Mouse (Mus musculus) lung, postnatal 4 days (tissue): ENCODE measurements at regions not wholly inside any gene's neighbourhood (a gene's known extent, or its start where the extent isn't known, plus 50 kb on each side); places are given as distances from the start of the nearest gene placed in this dataset.

ENCODE experiments used
- DNase-seq, 2 experiments: peaks; one replicate each; pipeline ENCODE4 v3.0.0; 2021

DNA sequence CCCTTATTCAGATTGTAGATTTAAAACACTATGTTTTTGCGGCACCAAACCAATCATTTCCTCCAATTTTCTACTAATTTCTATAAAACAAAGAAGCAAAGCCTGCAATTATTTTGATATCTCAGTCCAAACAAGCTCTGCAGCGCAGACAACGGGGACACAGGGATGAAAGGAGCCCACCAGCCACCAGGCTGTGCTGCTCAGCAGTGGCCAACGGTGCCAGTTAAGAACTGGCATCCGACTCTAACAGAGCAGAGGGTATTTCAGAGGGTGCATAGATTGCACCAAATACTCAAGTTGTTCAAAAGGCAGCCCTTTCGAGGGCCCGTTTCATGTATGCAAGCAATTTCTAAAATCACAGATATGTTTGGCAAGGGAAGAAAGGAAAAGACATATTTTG is 278.5 kb upstream of the Sash1 start:
- no peak for DNase-seq

DNA sequence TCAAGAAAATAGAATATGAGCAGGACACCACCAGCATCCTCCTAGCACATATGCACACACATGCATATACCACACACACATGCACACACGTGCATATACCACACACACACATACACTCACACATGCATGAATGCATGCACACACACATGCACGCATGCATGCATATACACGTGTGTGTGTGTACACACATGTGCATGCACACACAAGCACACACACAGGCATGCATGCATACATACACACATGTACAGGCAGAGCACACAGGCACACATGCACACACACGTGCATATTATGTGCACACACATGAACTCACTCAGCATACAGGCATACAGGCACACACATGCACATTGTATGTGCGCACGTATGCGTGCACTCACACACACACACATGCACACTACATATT is 275.7 kb upstream of the Sash1 start:
- no peak for DNase-seq

DNA sequence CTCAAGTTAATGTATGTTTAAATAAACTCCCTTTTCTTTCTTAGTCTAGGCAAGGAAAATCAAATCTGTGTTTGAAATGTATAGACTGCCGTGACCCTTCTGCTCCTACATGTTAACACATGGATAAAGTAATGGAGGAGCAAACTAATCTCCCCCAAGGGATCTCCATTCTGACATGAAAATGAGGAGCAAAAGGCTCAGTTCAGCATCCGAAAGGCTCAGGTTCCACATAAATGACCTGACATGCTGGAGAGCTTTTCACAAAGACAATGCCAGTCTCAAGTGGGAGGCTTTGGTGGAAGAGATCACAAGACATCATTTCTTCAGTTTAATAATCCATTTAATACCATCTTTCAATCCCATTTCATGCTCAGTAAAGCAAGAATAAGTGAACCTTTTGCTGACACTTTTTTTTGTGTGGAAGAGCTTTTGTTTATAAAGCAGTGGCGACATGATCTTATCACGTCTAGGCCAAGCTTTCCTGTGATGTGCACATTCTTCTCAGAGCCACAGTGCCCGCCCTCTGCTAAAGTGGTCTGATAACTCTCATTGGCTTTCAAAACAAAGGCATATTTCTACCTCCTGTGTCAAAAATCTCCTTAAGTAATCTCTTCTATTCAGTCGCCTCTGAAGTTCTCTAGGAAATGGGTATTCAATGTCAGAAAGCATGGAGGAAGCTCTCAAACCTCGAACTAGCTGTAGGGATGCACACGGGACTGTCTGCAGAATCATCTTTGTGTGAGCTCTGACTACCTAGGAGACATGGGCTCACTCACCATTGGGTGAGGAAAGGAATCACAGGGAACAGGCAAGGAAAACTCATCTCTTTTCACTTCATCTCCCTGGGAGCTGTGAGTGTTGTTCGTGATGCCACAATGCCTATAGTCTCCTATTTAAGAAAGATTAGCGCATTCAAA is 271.7 kb upstream of the Sash1 start:
- DNase-seq = no peak

GRCm38 (mm10) chr10:9136099-9136498 is 250.2 kb upstream of the Sash1 start:
- DNase-seq = no peak

DNA sequence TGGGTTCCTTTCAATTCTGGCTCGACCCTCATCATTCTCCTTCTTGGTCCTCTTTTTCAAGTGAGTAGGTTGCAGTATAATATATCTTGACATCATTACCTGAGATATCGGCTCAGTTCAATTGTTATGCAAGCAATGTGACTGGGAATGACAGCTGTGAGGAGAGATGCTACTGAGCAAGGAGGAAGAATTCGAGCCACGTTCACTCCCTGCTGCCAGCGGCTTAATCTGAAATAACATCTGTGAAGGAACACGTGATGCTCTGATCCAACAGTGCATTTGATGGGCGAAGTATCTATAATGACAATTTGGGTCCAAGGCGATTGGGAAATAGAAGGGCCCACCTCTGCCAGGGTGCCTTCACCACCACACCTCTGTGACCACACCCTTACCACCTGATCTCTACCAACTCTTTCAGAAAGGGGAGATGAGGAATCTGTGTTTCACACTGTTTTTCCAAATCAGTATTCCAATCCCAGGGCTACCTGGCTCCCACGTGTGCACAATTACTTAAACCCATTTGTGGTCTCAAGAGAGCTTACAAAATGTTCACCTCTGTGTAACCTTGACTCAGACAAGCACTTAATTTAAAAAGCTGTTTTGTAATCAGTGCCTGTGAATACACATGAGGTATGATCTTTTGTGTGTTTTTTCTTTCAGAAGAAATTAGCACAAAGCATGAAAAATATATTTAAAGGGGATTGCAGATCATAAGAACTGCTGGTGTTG is 248.6 kb upstream of the Sash1 start:
- DNase-seq = no peak

DNA sequence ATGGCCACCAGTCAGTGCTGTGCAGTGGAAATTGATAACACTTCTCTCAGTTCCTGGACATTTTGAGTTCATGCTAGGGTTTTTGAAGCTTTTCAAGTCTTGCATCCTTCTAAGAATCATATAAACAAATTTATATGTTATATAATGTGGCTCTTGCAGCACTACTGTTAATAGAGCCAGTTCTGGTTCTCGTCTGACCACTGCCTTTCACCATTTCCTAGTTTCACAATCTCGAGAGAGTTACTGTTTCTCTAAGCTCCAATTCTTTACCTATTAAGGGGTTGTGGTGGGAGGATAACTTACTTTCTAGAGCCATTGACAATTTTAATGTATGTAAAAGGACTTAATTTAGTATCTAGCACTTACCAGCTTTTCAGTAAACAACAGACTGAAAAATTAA is 244.2 kb upstream of the Sash1 start:
- DNase-seq = no peak

DNA sequence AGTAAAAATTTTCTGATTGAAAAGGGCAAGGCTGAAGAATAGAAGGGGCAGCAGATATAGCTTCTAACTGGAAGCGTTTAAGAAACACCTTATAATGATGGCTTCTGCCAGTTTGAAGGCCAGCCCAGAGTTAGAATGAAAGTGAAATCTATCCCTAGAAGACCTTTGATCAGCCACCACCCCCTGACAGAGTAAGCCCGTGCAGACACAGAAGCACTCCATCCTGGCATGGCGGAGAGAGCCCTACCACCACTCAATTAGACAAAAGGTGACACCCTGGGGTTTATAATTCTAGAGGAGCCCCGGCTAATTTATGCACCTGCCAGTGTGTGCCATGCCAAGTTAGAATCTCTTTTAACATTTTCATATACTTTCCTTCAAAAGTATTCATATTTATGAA is 233.4 kb upstream of the Sash1 start:
- no peak for DNase-seq

DNA sequence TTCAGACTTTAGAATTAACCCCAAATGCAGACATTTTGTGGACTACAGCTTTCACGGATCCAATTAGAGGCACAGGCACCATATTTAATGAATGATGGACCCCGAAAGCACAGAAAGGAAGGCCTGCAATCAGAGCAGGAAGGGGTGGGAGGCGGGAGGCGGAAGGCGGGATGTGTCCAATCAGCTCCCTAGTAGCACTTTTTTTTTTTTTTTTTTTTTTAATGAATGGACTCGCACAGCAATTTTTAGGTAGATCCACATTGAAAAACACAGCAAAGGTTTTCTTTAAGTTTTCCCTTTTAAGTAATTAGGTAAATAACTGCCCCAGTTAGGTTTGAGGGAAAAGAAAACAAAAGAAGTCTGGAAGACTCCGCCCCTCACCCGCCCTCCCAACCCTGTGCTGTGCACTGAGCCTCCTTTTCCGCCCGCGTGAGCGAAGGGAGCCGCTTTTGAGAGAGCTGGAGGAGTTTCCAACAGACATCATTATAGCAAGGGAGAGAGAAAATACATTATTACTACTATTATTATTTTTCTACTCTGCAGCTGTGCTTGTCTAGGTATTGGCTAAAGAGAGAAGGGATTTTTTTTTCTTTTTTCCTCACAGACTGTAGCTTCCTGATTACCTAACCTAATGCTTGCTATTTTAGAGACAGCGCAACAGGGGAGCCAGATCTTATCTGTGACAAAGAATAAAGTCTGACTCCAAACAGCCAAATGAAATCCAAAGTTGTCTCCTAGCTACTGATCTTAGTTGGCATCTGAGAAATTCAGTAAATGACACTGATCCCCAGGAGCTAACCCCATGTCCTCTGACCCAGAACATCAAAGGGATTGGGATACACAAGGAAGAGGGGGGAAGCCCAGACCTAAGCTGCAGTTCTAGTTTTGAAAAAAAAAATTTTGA is 232.0 kb upstream of the Sash1 start:
- no peak for DNase-seq

GRCm38 (mm10) chr10:9117134-9117533 is 231.3 kb upstream of the Sash1 start:
- DNase-seq = no peak

GRCm38 (mm10) chr10:9113706-9114105 is 227.8 kb upstream of the Sash1 start:
- no peak for DNase-seq

DNA sequence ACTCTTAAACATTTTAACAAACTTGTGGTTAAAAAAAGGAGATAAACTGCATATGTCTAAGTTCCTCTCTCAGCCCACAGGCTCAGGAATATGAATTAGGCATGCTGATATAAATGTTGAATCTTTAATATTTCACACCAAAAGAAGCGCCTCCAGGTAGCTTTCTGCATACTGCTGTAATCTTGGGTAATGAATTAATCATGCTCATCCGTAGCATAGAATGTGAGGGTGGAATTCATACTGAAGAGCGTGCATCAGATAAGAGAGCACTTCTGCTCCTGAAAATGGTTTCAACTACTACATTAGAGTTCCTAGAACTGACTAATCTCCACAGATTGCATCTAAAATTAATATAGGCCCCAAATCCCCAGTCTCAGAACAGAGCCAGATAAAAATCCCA is 225.2 kb upstream of the Sash1 start:
- no peak for DNase-seq

- no peak for DNase-seq
Observed at GRCm38 (mm10) chr10:9096207-9096606, 210.3 kb upstream of the Sash1 start.

GRCm38 (mm10) chr10:9095163-9095562 is 209.3 kb upstream of the Sash1 start:
- no peak for DNase-seq

GRCm38 (mm10) chr10:9092237-9092885 is 206.5 kb upstream of the Sash1 start:
- peak; percentile 44 to 50 for DNase-seq

- no peak for DNase-seq
Observed at GRCm38 (mm10) chr10:9090961-9091360, 205.1 kb upstream of the Sash1 start.

- DNase-seq = no peak
Observed at GRCm38 (mm10) chr10:9087871-9088270, 202.0 kb upstream of the Sash1 start.

DNA sequence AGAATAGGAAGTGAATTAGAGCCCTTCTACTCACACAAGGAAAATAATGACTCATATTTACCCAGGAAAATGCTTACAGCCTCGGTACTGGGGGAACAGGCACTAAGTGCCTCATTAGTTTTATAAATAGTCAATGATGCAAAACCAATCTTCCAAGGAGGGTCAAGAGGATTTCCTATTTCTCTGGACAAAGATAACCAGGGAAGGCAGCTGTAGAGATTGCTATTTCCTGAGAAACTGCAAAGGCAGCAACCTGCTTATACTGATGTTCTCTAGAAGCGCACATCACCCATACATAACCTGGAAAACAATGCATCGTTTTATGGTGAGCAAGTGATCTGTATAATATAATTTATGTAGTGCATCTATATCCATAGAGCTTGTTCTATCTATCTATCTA is 201.3 kb upstream of the Sash1 start:
- DNase-seq = no peak

- no peak for DNase-seq
Observed at GRCm38 (mm10) chr10:9086666-9087065, 200.8 kb upstream of the Sash1 start.

DNA sequence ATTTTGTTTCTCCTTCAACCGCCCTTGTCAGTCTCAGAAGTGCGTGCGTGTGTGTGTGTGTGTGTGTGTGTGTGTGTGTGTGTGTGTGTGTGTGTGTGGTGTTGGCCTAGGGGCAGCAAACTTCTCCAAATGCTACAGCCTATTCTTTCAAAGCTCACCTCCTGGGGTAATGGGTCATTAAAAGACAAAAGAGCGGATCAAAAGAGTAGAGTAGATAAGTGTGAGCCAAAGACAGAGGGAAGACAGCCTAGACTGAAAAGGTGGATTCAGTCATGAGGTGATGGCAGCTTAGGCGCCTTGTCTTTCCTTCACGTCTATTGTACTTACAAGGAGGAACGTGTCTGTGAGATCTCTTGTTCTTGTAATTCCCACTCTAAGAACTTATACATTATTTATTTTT is 199.6 kb upstream of the Sash1 start:
- no peak for DNase-seq

DNA sequence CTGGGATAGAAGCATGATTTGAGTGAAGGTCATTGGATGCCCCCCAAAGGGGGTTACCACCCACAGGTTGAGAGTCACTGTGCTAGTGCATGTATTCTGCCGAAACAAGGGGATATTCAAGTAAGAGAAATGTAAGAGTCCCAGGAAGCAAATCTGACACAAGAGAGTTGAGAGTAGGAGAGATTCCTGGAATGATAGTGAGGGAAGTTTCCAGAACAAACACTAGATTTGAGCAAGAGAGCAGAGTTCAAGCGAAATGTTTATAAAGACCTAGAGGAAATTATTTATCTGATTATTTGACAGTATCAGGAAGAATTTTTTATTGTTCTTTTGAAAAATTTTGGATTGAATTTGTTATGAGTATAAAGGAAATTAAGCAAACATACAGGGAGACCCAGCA is 189.0 kb upstream of the Sash1 start:
- no peak for DNase-seq

DNA sequence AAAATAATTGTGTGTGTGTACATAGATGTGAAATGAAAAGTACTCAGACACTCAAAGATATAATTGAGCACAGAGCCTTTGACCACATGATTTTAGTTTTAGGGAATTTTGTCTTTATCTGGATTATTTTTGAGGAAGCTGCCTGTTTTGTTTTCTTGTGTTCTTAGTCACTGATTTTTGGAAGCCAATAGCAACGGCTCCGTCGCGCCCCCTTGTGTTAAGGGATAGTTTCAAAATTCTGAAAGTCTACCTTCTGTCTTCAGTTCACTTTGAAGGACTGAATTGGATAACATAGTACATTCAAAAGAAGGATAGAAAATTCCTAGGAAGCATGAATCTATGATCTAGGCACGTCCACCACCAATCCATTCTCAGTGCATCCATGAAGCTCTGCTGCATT is 185.8 kb upstream of the Sash1 start:
- peak in 1 of 2 experiments; percentile 46 for DNase-seq

GRCm38 (mm10) chr10:9069608-9070190 is 183.8 kb upstream of the Sash1 start:
- DNase-seq = no peak
